Mouse (Mus musculus) effector memory CD4-positive, alpha-beta T cell, adult 7 months (primary cell): ENCODE results near the gene Grid1. TPM values are rescaled to one million over a fixed set of nuclear protein-coding genes. Genes with fewer than 3 reads are reported as not detected.

ENCODE experiments used
- polyA plus RNA-seq: library from polyadenylated mRNA; unstranded; fragments of 100-300 nt; shearing (Covaris generic); gene quantifications from one replicate; pipeline ENCODE4 v1.2.1, GENCODE M21; 2017

The Grid1 gene
- 0.09 TPM for polyA plus RNA-seq

DNA sequence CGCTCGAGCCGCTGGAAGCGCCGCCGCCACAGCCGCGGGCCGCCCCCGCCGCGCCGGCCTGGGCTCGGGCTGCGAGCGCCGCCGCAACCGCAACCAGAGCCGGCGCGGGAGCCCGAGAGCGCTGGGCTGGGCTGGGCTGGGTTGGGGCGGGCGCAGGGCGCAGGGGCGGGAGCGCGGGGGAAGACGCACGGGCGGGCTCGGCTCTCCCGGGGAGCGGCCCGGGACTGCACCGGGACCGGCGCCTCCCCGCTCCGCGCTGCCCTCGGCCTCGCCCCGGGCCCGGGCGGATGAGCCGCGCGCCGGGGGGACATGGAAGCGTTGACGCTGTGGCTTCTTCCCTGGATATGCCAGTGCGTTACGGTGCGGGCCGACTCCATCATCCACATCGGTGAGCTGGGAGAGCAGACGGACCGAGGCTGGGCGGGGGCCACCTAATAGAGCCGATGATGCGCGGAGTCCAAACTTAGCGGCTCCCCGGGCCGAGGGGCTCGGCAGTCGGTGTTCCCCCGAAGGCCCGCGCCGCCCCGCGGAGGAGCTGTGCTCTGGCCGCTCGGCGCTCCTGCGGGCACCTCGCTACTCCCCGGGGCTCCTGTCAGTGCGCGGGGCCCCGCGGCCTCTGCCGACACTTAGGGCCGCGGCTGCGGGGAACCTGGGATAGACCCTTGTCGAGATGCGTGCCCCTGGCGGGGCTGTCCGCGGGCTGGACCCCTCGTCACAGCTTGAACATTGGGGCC, at the start of gene Grid1:
TSS of gene Grid1 (plus strand) at position 190 of the 734 bp plus-strand sequence.

Other genes with a start within 250 kb of the Grid1 start
- not detected for gene Ldb3, start 231.4 kb upstream of the Grid1 start, polyA plus RNA-seq
- 0.49 TPM for gene Opn4, start 220.0 kb upstream of the Grid1 start, polyA plus RNA-seq
- 112 TPM for gene Wapl, start 146.2 kb upstream of the Grid1 start, polyA plus RNA-seq